Mouse (Mus musculus) bone marrow macrophage, adult 2 months (primary cell): Measurements from ENCODE around the gene Nuak2. TPM values are rescaled to one million over a fixed set of nuclear protein-coding genes. Genes with fewer than 3 reads are reported as not detected.

ENCODE experiments used
- H3K27ac ChIP-seq: 2 replicates; pipeline ENCODE4 v1.5.1; 2012; ENCODE audit warnings: low read depth, low read length; ENCODE audit not compliant: insufficient read depth
- H3K4me1 ChIP-seq: 2 replicates; pipeline ENCODE4 v1.6.1; 2012; ENCODE audit warnings: low read length; ENCODE audit not compliant: control insufficient read depth, insufficient read depth
- H3K4me3 ChIP-seq: 2 replicates; pipeline ENCODE4 v1.5.1; 2012; ENCODE audit warnings: mild to moderate bottlenecking, low read length, moderate library complexity; ENCODE audit not compliant: insufficient read depth
- CTCF ChIP-seq: IDR thresholded peaks from 2 replicates; pipeline ENCODE4 v1.5.1; 2012; ENCODE audit warnings: low read depth, mild to moderate bottlenecking, low read length, moderate library complexity
- POLR2A ChIP-seq: IDR thresholded peaks from 2 replicates; pipeline ENCODE4 v1.6.1; 2012; ENCODE audit warnings: mild to moderate bottlenecking, low read depth, low read length, borderline replicate concordance
- polyA plus RNA-seq: library from polyadenylated mRNA; stranded (reverse); fragments of >200 nt; gene quantifications from 2 replicates; pipeline ENCODE4 v1.2.4, GENCODE M21; 2012; ENCODE audit not compliant: missing spikeins, insufficient read depth, insufficient read length

Gene Nuak2
- polyA plus RNA-seq, 1 experiment = 22.6 TPM

GRCm38 (mm10) chr1:132296051-132296450 is 19.9 kb upstream of the Nuak2 start:
- TF ChIP-seq CTCF (no peak), POLR2A (no peak)
- Histone ChIP-seq H3K4me3 (no peak overlapping the region), H3K27ac (no peak overlapping the region), H3K4me1 (0 out of 2 replicates have a peak, but pooled peaks cover 3% of the 10 kb centered on the region)

- H3K4me3 ChIP-seq = peak within 1 kb of the TSS; percentile 54
- no peak within 1 kb of the TSS for H3K27ac ChIP-seq
- TF ChIP-seq POLR2A (no peak), CTCF (no peak)
- 0 out of 2 replicates have a peak, but pooled peaks cover 3% of the 10 kb centered on the region for H3K4me1 ChIP-seq
Measured at GRCm38 (mm10) chr1:132298425-132298800, 17.5 kb upstream of the Nuak2 start, which contains the start of gene Klhdc8a. TSS of gene Klhdc8a (plus strand) at chr1:132298626.

- TF ChIP-seq POLR2A = no peak
- TF ChIP-seq CTCF = no peak
- H3K27ac ChIP-seq = no peak overlapping the region
- 0 out of 2 replicates have a peak, but pooled peaks cover 3% of the 10 kb centered on the region for H3K4me1 ChIP-seq
- H3K4me3 ChIP-seq = peak overlapping the region; percentile 54
Measured at GRCm38 (mm10) chr1:132298801-132299464, 17.0 kb upstream of the Nuak2 start.

- TF ChIP-seq CTCF (no peak), POLR2A (no peak)
- Histone ChIP-seq H3K4me3 (no peak overlapping the region), H3K27ac (no peak overlapping the region), H3K4me1 (0 out of 2 replicates have a peak, but pooled peaks cover 3% of the 10 kb centered on the region)
Measured at GRCm38 (mm10) chr1:132299744-132300143, 16.2 kb upstream of the Nuak2 start.

GRCm38 (mm10) chr1:132301242-132301641 is 14.7 kb upstream of the Nuak2 start:
- TF ChIP-seq CTCF = no peak
- no peak for TF ChIP-seq POLR2A
- Histone ChIP-seq H3K4me3 (no peak overlapping the region), H3K27ac (no peak overlapping the region), H3K4me1 (0 out of 2 replicates have a peak, but pooled peaks cover 3% of the 10 kb centered on the region)

- no peak overlapping the region for H3K27ac ChIP-seq
- no peak for TF ChIP-seq POLR2A
- no peak for TF ChIP-seq CTCF
Measured at GRCm38 (mm10) chr1:132302341-132302866, 13.5 kb upstream of the Nuak2 start.

GRCm38 (mm10) chr1:132304618-132305214 is 11.2 kb upstream of the Nuak2 start:
- Histone ChIP-seq H3K4me3 (no peak overlapping the region), H3K4me1 (no peaks in the 10 kb centered on the region), H3K27ac (no peak overlapping the region)
- no peak for TF ChIP-seq POLR2A
- TF ChIP-seq CTCF = no peak

More at GRCm38 (mm10) chr1:132302341-132302866, 13.5 kb upstream of the Nuak2 start:
- no peak overlapping the region for H3K4me3 ChIP-seq
- H3K4me1 ChIP-seq = no peaks in the 10 kb centered on the region

GRCm38 (mm10) chr1:132306160-132306559 is 9.8 kb upstream of the Nuak2 start:
- Histone ChIP-seq H3K4me3 (no peak overlapping the region), H3K4me1 (peaks cover 3% of the 10 kb centered on the region; the same call in 1 of the 2 replicates), H3K27ac (no peak overlapping the region)
- TF ChIP-seq CTCF (peak; percentile 60), POLR2A (no peak)

- Histone ChIP-seq H3K4me3 (no peak overlapping the region), H3K27ac (no peak overlapping the region), H3K4me1 (peaks cover 7% of the 10 kb centered on the region)
- TF ChIP-seq POLR2A = no peak
- TF ChIP-seq CTCF = no peak
Measured at GRCm38 (mm10) chr1:132306808-132307207, 9.1 kb upstream of the Nuak2 start.

- Histone ChIP-seq H3K4me3 (no peak overlapping the region), H3K27ac (no peak overlapping the region), H3K4me1 (peaks cover 17% of the 10 kb centered on the region)
- TF ChIP-seq CTCF (no peak), POLR2A (no peak)
Measured at GRCm38 (mm10) chr1:132307962-132308361, 8.0 kb upstream of the Nuak2 start.

GRCm38 (mm10) chr1:132308674-132309073 is 7.3 kb upstream of the Nuak2 start:
- peaks cover 21% of the 10 kb centered on the region for H3K4me1 ChIP-seq
- TF ChIP-seq CTCF (no peak), POLR2A (no peak)
- no peak overlapping the region for H3K27ac ChIP-seq
- H3K4me3 ChIP-seq = no peak overlapping the region
